Mouse (Mus musculus) bone marrow macrophage, adult 2 months (primary cell): ENCODE results near the gene Rasgrp2.

Experiments used
- CTCF ChIP-seq: IDR thresholded peaks from 2 replicates; pipeline ENCODE4 v1.5.1; 2012; ENCODE audit warnings: low read depth, mild to moderate bottlenecking, low read length, moderate library complexity
- POLR2A ChIP-seq: IDR thresholded peaks from 2 replicates; pipeline ENCODE4 v1.6.1; 2012; ENCODE audit warnings: mild to moderate bottlenecking, low read depth, low read length, borderline replicate concordance

DNA sequence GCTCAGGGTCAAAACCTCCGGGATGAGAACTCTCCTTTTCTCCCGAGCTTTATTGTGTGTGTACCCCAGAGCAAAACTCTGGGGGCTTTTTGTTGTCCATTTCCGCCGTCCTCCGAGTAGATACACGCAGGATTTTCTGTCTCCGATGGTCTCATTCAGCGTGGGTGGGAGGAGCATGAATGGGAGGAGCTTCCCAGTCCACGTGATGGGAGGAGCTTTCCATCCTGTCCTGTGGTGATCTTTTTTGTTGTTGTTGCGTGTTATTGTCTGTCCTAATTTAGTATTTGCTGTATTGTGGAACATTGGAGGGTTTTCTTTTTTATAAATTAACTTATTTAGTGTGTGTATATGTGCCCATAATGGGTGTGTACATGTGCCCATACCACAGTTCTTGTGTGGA, 6.3 kb downstream of the Rasgrp2 start:
- no peak for TF ChIP-seq POLR2A
- TF ChIP-seq CTCF, result no peak
